Comparison of ENCODE assay signal across 17 mouse cellular contexts in the genomic region with DNA sequence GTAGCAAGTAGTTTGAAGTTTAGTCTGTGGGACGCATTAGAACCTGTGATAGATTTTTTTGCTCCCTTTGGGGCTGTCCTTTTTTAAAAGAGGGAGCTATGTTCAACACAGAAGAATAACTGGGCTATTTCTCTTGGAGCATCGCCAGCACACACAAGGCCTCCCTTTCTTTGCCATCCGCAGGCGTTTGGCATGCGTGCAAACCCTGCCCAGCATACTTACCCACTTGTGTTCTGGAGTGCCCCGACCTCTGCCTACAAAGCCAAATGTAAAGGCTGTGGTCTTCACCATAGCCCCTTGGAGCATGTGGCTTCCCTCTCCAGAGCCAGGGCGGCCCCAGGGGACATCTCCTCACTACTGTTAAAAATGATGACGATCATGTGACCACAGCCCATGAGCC. TPM values are rescaled to one million over a fixed set of nuclear protein-coding genes. Genes with fewer than 3 reads are reported as not detected.
DNase-seq lines count a peak whose midpoint lies in the region; ATAC-seq and TF ChIP-seq lines count a peak whose summit lies in the region.
"Had no signal": no experiment of that assay in that cellular context is flagged by ENCODE, and none has a peak within 500 bp of the region (broad histone marks: within the 10 kb centered on the region; RNA-seq: fewer than 3 reads in every experiment).

No protein-coding gene starts in this region.

- H3K9me3 ChIP-seq in kidney, embryonic 14.5 days (ENCODE audit: control insufficient read depth, low read length): no peaks in the 10 kb centered on the region
- no peaks in the 10 kb centered on the region for H3K9me3 ChIP-seq in lung, postnatal 0 days (ENCODE audit: low read length)
- no peaks in the 10 kb centered on the region for H3K9me3 ChIP-seq in embryonic facial prominence, embryonic 14.5 days (ENCODE audit: control insufficient read depth, low read length)
- H3K9me3 ChIP-seq: heart, embryonic 12.5 days; liver, embryonic 15.5 days had no signal

- peak; percentile 16 for DNase-seq in kidney, adult 2 months
- DNase-seq in lung, postnatal 0 days (ENCODE audit: low spot score): peak; percentile 32
- DNase-seq in lung, adult 2 months: no peak
- peak; percentile 70 for DNase-seq in embryonic facial prominence, embryonic 14.5 days (ENCODE audit: low spot score)
- DNase-seq in thymus, postnatal 4 days: no peak
- no peak for DNase-seq in ovary, adult 18-20 months (ENCODE audit: low spot score)
- DNase-seq: cerebellum, adult 2 months; gastrocnemius, postnatal 36 days; heart, postnatal 4 days; thymus, adult 18-20 months had no signal

- no peaks in the 10 kb centered on the region for H3K27me3 ChIP-seq in kidney, adult 2 months (replicated peaks; ENCODE audit: control insufficient read depth, insufficient read depth, low read length)
- no peaks in the 10 kb centered on the region for H3K27me3 ChIP-seq in kidney, embryonic 14.5 days (ENCODE audit: control insufficient read depth, insufficient read depth, low read length)
- no peaks in the 10 kb centered on the region for H3K27me3 ChIP-seq in lung, postnatal 0 days (replicated peaks; ENCODE audit: insufficient read depth, low read length)
- no peaks in the 10 kb centered on the region for H3K27me3 ChIP-seq in embryonic facial prominence, embryonic 14.5 days (replicated peaks; ENCODE audit: control insufficient read depth, insufficient read depth, low read length)
- H3K27me3 ChIP-seq: heart, embryonic 12.5 days; liver, embryonic 15.5 days had no signal

- TF ChIP-seq EP300 in lung, postnatal 0 days (IDR thresholded peaks at IDR 0.05): no peak

- H3K9ac ChIP-seq in kidney, embryonic 14.5 days (ENCODE audit: low read depth, low read length): no peak overlapping the region
- H3K9ac ChIP-seq in lung, postnatal 0 days (replicated peaks; ENCODE audit: low read depth): no peak overlapping the region
- H3K9ac ChIP-seq in embryonic facial prominence, embryonic 14.5 days (ENCODE audit: low read depth, low read length): no peak overlapping the region
- H3K9ac ChIP-seq: heart, embryonic 12.5 days; liver, embryonic 15.5 days had no signal

- no peak for ATAC-seq in kidney, embryonic 14.5 days (ENCODE audit: low FRiP score, low TSS enrichment)
- no peak for ATAC-seq in lung, postnatal 0 days
- peak; percentile 12; the same call in 1 of the 2 replicates for ATAC-seq in embryonic facial prominence, embryonic 14.5 days (ENCODE audit: low read depth)
- ATAC-seq: CD4-positive, CD25-positive, alpha-beta regulatory T cell, adult 4 months had no signal

- H3K4me1 ChIP-seq in kidney, adult 2 months (ENCODE audit: control insufficient read depth, insufficient read depth, low read length): peaks cover 2% of the 10 kb centered on the region; the same call in 1 of the 2 replicates
- H3K4me1 ChIP-seq in kidney, embryonic 14.5 days (ENCODE audit: control insufficient read depth, insufficient read depth, low read length): 0 out of 2 replicates have a peak, but pooled peaks cover 10% of the 10 kb centered on the region
- peaks cover 5% of the 10 kb centered on the region; the same call in 1 of the 2 replicates for H3K4me1 ChIP-seq in lung, postnatal 0 days (ENCODE audit: insufficient read depth, low read depth, low read length)
- H3K4me1 ChIP-seq in lung, adult 2 months (ENCODE audit: control insufficient read depth, insufficient read depth, low read length): peaks cover 5% of the 10 kb centered on the region
- H3K4me1 ChIP-seq in embryonic facial prominence, embryonic 14.5 days (ENCODE audit: control insufficient read depth, insufficient read depth, low read length): peaks cover 37% of the 10 kb centered on the region
- H3K4me1 ChIP-seq: liver, embryonic 15.5 days had no signal

- TF ChIP-seq CTCF in kidney, adult 2 months (conservative IDR thresholded peaks at IDR 0.05; ENCODE audit: insufficient read depth, insufficient read length, low read depth, low read length): no peak
- TF ChIP-seq CTCF in lung, postnatal 0 days (IDR thresholded peaks at IDR 0.05): no peak
- TF ChIP-seq CTCF in lung, adult 2 months (IDR thresholded peaks at IDR 0.05; ENCODE audit: insufficient read depth, low read length): no peak

- no peak for TF ChIP-seq POLR2A in kidney, adult 2 months (IDR thresholded peaks at IDR 0.05; ENCODE audit: low read depth, low read length)
- no peak for TF ChIP-seq POLR2A in lung, adult 2 months (IDR thresholded peaks at IDR 0.05; ENCODE audit: borderline replicate concordance, extremely low read depth, low read depth, low read length)

- no peak overlapping the region for H3K4me2 ChIP-seq in kidney, embryonic 14.5 days (replicated peaks; ENCODE audit: low read depth, low read length)
- H3K4me2 ChIP-seq in lung, postnatal 0 days (replicated peaks; ENCODE audit: low read depth, low read length): no peak overlapping the region
- no peak overlapping the region for H3K4me2 ChIP-seq in embryonic facial prominence, embryonic 14.5 days (ENCODE audit: low read depth, low read length)
- H3K4me2 ChIP-seq: heart, embryonic 12.5 days; liver, embryonic 15.5 days had no signal

- WGBS in kidney, adult 2 months: 68% methylated on average over 8 of the region's 8 CpGs
- WGBS in kidney, embryonic 14.5 days: 77% methylated on average over 8 of the region's 8 CpGs
- WGBS in lung, postnatal 0 days: 52% methylated on average over 8 of the region's 8 CpGs
- WGBS in lung, adult 2 months: 55% methylated on average over 8 of the region's 8 CpGs
- 68% methylated on average over 8 of the region's 8 CpGs for WGBS in embryonic facial prominence, embryonic 14.5 days

- H3K27ac ChIP-seq in kidney, adult 2 months (ENCODE audit: insufficient read depth, low read depth, low read length): no peak overlapping the region
- no peak overlapping the region for H3K27ac ChIP-seq in kidney, embryonic 14.5 days (ENCODE audit: low read depth, low read length)
- no peak overlapping the region for H3K27ac ChIP-seq in lung, postnatal 0 days (ENCODE audit: low read length)
- H3K27ac ChIP-seq in embryonic facial prominence, embryonic 14.5 days (replicated peaks; ENCODE audit: low read depth, low read length): 0 out of 2 replicates have a peak overlapping the region, but pooled peaks have one; percentile 16
- H3K27ac ChIP-seq: kidney, postnatal 0 days; liver, embryonic 15.5 days had no signal

- H3K36me3 ChIP-seq in kidney, adult 2 months (ENCODE audit: control insufficient read depth, insufficient read depth, low read length): no peaks in the 10 kb centered on the region
- no peaks in the 10 kb centered on the region for H3K36me3 ChIP-seq in kidney, embryonic 14.5 days (ENCODE audit: control insufficient read depth, insufficient read depth, low read length)
- no peaks in the 10 kb centered on the region for H3K36me3 ChIP-seq in lung, postnatal 0 days (ENCODE audit: insufficient read depth, low read length)
- no peaks in the 10 kb centered on the region for H3K36me3 ChIP-seq in embryonic facial prominence, embryonic 14.5 days (ENCODE audit: control insufficient read depth, insufficient read depth, low read length)
- H3K36me3 ChIP-seq: heart, embryonic 12.5 days; liver, embryonic 15.5 days had no signal

- H3K4me3 ChIP-seq in kidney, adult 2 months (ENCODE audit: insufficient read depth, low read depth, low read length): no peak overlapping the region
- H3K4me3 ChIP-seq in kidney, embryonic 14.5 days (ENCODE audit: low read length): no peak overlapping the region
- H3K4me3 ChIP-seq in lung, postnatal 0 days (ENCODE audit: low read depth, low read length): no peak overlapping the region
- no peak overlapping the region for H3K4me3 ChIP-seq in lung, adult 2 months (replicated peaks; ENCODE audit: extremely low read depth, low read depth, low read length)
- no peak overlapping the region for H3K4me3 ChIP-seq in embryonic facial prominence, embryonic 14.5 days (ENCODE audit: low read depth, low read length)
- H3K4me3 ChIP-seq: heart, embryonic 12.5 days; liver, embryonic 15.5 days had no signal

RNA-seq across cellular contexts. Expression of gene Kank4, which starts 16.5 kb away (rescaled TPM):
- 3.2 and 3.5 TPM in 2 replicates for polyA plus RNA-seq in kidney, adult 2 months (2012; rRNA removed)
- 2.7 and 3.5 TPM in 2 replicates for polyA plus RNA-seq in kidney, embryonic 14.5 days (2014; fragmentation: Nextera tagmentation; extraction: Ambion mirVana)
- 0.98 and 1.3 TPM in 2 replicates for polyA plus RNA-seq in lung, postnatal 0 days (2015; fragmentation: Nextera tagmentation; extraction: Ambion mirVana)
- polyA plus RNA-seq in lung, adult 2 months (2012; rRNA removed): 6.9 and 9.3 TPM in 2 replicates
- polyA plus RNA-seq in embryonic facial prominence, embryonic 14.5 days (2014; fragmentation: Nextera tagmentation; extraction: Ambion mirVana): 2.6 and 3.1 TPM in 2 replicates
- polyA plus RNA-seq: CD4-positive, CD25-positive, alpha-beta regulatory T cell, adult 4 months had no signal

RNA-seq across cellular contexts. Expression of gene I0C0044D17Rik, which starts 22.8 kb away (rescaled TPM):
- not detected in 2 replicates for polyA plus RNA-seq in kidney, adult 2 months (2012; rRNA removed)
- not detected in 2 replicates for polyA plus RNA-seq in kidney, embryonic 14.5 days (2014; fragmentation: Nextera tagmentation; extraction: Ambion mirVana)
- polyA plus RNA-seq in lung, postnatal 0 days (2015; fragmentation: Nextera tagmentation; extraction: Ambion mirVana): not detected in 2 replicates
- polyA plus RNA-seq in lung, adult 2 months (2012; rRNA removed): not detected in 2 replicates
- not detected in 2 replicates for polyA plus RNA-seq in embryonic facial prominence, embryonic 14.5 days (2014; fragmentation: Nextera tagmentation; extraction: Ambion mirVana)
- polyA plus RNA-seq: CD4-positive, CD25-positive, alpha-beta regulatory T cell, adult 4 months; cerebellum, adult 2 months; heart, embryonic 12.5 days; kidney, postnatal 0 days; liver, embryonic 15.5 days; neural tube, embryonic 14.5 days; small intestine, adult 2 months had no signal

Comparison
In these comparisons a context has a peak if more than half of its experiments do, and no peak if none do; other contexts are left out.
1. DNase-seq: peak in kidney, adult 2 months (single experiment), lung, postnatal 0 days (single experiment) and embryonic facial prominence, embryonic 14.5 days (single experiment); none in lung, adult 2 months (single experiment), thymus, postnatal 4 days (single experiment) and ovary, adult 18-20 months (single experiment).